Mouse (Mus musculus): ENCODE measurements around the gene Lypd8.
"Not testable (repeated sequence)": the region's sequence is repeated elsewhere in the genome, so short reads cannot be mapped to it uniquely, and the experiment has no call there.

GRCm38 (mm10) chr11:58366191-58366590 lies 12.7 kb upstream of the Lypd8 start:
- not testable (repeated sequence) for TF ChIP-seq EP300, CTCF (IDR thresholded peaks at IDR 0.05)

All from lung, postnatal 0 days (tissue).